Mouse (Mus musculus) ovary, postnatal 10 days (tissue): ENCODE data around the gene Ttc16.

ENCODE experiments used
- DNase-seq: peaks from one replicate; pipeline ENCODE4 v3.0.0; 2022; ENCODE audit warnings: low spot score

Gene Ttc16

DNA sequence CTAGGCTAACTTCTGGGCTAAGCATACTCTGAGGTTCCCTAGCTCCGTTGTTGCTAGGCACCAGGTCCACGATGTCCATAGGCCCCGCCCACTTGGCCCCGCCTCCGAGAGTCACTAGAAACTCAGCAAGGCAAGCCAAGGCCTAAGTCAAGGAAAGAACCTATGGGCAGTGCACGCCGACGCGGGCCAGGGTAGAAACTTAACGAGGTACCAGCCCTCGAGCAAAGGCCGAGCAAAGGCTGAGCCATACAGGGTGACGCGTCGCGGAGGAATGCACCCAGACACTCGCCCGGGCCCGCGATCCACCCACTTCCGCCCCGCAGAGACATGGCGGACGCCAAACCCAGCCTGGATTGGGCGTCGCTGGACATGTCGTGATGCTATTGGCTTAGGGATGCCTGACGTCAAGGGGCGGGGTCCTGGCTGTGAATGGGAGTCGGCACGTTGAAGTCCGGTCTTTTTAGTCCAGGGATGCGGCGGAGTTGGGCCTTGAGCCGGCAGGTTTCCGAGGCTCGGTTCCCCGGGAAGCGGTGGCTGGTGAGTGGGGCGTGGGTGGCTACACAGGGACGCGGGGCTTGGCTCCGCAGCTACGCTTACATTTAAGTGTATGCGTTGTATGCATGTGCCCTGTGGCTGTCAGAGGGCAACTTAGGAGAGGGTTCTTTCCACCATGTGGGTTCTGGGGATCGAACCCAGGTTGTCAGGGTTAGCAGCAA lies at the start of gene Ttc16, which contains the start of gene Ptrh1:
Gene Ttc16 (minus strand): TSS at position 275 of the 716 bp plus-strand sequence.
Gene Ptrh1 (plus strand): TSS at position 428 of the 716 bp plus-strand sequence.
- DNase-seq: peak; percentile 96

DNA sequence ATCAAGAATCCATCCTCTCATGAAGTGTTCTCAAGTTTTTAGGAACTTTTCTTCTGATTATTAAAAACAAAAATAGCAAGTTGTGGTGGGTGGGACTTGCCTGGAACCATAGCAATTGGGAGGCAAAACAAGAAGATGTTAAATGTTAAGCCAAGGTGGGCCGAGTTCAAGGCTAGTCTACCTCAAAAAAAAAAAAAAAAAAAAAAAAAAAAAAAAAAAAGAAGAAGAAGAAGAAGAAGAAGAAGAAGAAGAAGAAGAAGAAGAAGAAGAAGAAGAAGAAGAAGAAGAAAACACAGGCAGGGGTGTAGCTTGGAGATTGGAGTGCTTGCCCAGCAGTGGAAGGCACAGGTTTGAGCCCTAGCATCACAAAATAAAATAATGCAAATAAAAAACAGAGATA lies 49.3 kb upstream of the Ttc16 start:
- DNase-seq: no peak

- DNase-seq: no peak
Measured at GRCm38 (mm10) chr2:32824181-32824580, 48.7 kb upstream of the Ttc16 start.

- DNase-seq: no peak
Measured at GRCm38 (mm10) chr2:32823579-32824154, 48.2 kb upstream of the Ttc16 start.

DNA sequence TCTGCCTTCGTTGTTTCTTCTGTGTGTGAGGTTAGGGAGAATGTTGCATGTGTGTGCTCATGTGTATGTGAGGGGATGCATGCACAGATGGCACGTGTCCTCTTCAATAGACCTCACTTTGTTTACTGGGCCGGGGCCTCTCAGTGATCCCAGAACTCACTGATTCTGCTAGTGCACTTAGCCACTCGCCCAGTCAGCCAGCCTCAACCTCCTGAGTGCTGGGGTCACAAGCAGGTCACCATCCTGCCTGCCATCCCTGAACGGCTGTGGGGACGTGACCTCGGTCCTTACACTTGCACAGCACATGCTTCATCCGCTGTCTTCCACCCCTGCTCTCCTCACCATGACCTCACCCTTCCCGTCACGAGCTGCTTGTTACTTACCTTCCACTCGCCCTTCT lies 47.7 kb upstream of the Ttc16 start:
- DNase-seq: no peak

- DNase-seq: no peak
Measured at GRCm38 (mm10) chr2:32822643-32823042, 47.2 kb upstream of the Ttc16 start.

- DNase-seq: no peak
Measured at GRCm38 (mm10) chr2:32821041-32821802, 45.8 kb upstream of the Ttc16 start.

DNA sequence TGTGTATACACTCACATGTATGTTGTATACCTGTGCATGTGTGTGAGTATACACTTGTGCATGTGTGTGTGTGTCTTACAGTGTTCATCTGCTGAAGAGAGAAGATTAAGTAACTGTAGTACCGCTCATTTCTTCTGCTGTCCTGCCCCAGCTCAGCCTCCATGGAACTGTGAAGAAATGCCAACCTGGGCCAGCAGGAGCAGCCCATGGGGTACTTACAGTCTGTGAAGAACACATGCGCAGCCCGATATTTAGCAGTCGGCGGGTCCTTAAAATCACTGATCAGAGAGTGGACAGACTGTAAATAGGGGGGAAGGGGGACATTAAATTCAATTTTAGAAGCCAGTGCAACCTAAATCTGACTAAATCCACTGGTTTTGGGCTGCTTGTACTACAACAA lies 42.8 kb upstream of the Ttc16 start:
- no peak for DNase-seq

GRCm38 (mm10) chr2:32817589-32817988 lies 42.2 kb upstream of the Ttc16 start:
- DNase-seq: no peak

DNA sequence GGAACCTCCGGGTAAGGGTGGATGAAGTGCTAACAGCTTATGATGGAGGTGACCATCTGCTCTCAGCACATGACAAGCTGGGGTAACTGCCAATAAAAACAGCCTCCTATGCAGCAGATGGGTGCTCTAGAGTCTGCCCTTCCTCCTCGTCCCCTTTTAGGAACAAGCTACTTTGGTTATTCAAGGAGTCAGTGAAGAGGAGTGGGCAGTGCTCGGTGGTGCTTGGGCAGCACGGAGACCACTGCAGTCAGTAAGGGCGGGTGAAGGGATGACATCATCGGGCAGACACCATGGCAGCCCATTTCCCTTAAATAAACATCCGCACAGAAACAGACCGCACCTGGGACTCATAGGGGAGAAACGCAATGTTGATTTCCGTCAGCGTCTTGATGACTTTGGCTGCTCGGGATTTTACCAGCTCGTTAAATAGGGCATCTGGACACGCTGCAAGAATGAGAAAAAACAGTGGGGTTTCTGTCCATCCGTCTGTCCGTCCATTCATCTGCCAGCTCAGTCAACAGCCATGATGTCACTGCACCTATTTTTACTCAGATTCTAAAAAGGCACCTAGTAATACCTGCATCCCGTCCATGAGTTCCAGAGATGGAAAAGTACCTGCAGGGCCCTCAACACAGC lies 41.6 kb upstream of the Ttc16 start:
- DNase-seq: no peak

GRCm38 (mm10) chr2:32816497-32816896 lies 41.1 kb upstream of the Ttc16 start:
- DNase-seq: no peak

DNA sequence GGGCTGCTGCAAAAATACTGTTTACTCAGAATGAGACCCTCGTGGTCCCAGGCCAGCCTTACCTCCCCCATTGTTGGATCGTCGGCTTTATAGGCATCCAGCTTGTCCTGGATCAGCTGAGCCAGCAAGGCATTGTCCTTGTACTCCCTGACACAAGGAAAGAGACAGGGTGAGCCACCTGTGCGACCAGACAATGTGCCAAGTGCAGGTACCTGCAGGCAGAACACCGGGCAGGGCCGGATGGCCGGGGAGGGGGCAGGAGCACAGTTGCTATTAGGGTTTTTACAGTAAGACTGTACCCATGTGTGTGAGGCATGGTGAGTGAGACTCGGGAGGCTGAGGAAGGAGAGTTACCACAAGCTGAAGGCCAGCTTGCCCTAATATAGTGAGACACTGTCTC lies 36.5 kb upstream of the Ttc16 start:
- no peak for DNase-seq

- DNase-seq: no peak
Measured at GRCm38 (mm10) chr2:32808816-32809566, 33.6 kb upstream of the Ttc16 start.

GRCm38 (mm10) chr2:32798251-32798962 lies 23.0 kb upstream of the Ttc16 start:
- DNase-seq: no peak

GRCm38 (mm10) chr2:32795748-32796418 lies 20.4 kb upstream of the Ttc16 start:
- no peak for DNase-seq

DNA sequence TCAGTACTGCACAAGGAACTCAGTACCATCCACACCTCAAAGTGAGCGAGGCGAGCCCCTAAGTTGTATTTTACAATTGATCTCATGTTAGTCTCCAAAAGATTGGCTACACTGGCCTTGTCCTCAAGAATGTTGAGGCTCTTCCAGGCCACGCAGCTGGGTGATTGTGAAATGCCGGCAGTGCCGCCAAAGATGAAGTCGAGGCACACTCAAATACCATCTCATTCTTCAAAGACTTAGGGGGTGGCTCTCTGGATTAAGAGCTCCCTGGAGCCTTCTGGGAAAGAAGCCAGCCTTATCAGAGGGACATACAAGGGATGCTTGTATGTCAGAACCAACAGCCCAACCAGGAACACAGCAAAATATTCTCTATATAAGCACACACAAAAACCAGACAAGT lies 15.9 kb upstream of the Ttc16 start:
- DNase-seq: no peak

DNA sequence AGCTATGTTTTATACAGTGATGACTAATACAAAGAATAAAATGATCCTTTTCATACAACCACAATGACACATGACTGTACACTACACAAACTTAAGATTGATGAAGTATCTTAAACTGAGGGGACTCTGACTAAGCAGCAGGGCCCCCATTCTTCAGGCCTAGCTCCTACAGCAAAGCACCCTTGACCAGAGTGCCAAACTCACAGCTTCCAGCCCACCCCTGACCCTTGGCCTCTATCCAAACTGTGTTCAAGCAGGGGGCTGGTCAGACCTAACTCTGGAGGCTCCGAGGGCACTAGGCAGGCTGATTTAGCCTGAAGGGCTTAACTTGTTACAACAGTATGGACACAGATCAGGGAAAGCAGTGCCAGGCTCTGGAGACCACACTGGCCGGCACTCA lies 13.1 kb upstream of the Ttc16 start:
- no peak for DNase-seq

- no peak for DNase-seq
Measured at GRCm38 (mm10) chr2:32787176-32787575, 11.7 kb upstream of the Ttc16 start.

DNA sequence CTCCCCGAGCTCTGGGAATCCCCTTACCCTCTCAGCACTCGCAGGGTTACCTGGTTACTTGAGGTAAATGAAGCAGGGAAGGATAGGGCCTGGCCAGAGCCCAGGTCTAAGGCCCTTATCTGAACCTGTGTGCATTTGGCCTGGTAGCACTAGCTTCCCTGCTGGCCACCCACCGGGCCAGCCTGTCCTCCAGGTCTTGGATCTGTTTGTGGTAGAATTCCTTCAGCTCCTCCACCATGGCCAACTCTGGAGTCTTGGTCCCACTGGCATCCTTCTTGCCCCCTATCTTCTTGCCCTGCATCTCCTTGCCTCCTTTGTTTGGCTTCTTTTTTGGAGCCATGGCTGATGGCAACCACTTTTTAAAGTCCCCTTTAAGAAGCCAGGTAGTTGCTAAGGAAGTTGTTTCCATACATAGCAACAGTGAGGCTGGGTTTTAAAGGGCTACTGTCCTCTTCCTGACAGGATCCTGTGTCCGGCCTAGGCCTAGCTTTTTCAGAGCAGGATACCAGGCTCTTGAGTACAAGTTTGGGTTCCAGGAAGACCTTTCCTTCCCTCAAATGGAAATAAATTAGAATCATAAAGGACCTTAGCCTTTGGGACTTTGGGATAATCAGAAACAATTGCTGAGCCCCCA lies 8.7 kb upstream of the Ttc16 start, which contains the start of gene Cfap157:
Gene Cfap157 (minus strand): TSS at position 381 of the 634 bp plus-strand sequence.
- no peak for DNase-seq

DNA sequence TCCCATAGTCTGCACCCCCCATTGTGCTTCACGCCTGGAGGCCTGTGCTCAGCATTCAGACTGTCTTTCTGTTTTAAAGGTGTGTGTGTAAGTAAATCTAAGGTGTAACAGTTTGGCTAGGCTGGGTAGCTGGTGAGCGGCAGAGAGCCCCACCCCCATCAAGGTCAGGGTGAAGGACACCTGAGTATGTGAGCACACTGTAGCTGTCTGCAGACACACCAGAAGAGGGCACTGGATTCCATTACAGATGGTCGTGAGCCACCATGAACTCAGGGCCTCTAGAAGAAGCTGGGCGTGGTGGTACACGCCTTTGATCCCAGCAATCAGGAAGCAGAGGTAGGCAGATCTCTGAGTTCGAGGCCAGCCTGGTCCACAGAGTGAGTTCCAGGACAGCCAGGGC lies 6.3 kb upstream of the Ttc16 start:
- no peak for DNase-seq
